Mouse (Mus musculus) liver, embryonic 16.5 days (tissue): ENCODE results near the gene Olfr1385. TPM values are rescaled to one million over a fixed set of nuclear protein-coding genes. Genes with fewer than 3 reads are reported as not detected.
"Not testable (repeated sequence)": the region's sequence is repeated elsewhere in the genome, so short reads cannot be mapped to it uniquely, and the experiment has no call there.

Source experiments
- ATAC-seq: fragments of 200-750 bp; cut with Nextera tagmentation; 2 replicates; pipeline ENCODE4 v1.8.0; 2017; ENCODE audit warnings: low read depth, mild to moderate bottlenecking, moderate number of reproducible peaks, moderate library complexity
- H3K27ac ChIP-seq: fragments of 300-500 bp; sonication (generic); 2 replicates; pipeline ENCODE4 v1.5.1; 2014; ENCODE audit warnings: mild to moderate bottlenecking, low read length
- H3K27me3 ChIP-seq: fragments of 300-500 bp; sonication (generic); 2 replicates; pipeline ENCODE4 v1.6.1; 2014; ENCODE audit warnings: low read depth, low read length, mixed read lengths; ENCODE audit not compliant: control insufficient read depth, insufficient read depth
- H3K36me3 ChIP-seq: fragments of 300-500 bp; sonication (generic); 2 replicates; pipeline ENCODE4 v1.6.1; 2014; ENCODE audit warnings: mild to moderate bottlenecking; ENCODE audit not compliant: control insufficient read depth, insufficient read depth
- H3K4me1 ChIP-seq: fragments of 300-500 bp; sonication (generic); 2 replicates; pipeline ENCODE4 v1.6.1; 2014; ENCODE audit warnings: low read depth, low read length, mixed read lengths; ENCODE audit not compliant: control insufficient read depth
- H3K4me2 ChIP-seq: fragments of 300-500 bp; sonication (generic); 2 replicates; pipeline ENCODE4 v1.6.1; 2014; ENCODE audit warnings: low read depth, low read length, mixed read lengths
- H3K4me3 ChIP-seq: fragments of 300-500 bp; sonication (generic); 2 replicates; pipeline ENCODE4 v1.5.1; 2014; ENCODE audit warnings: low read depth, mild to moderate bottlenecking, low read length
- H3K9ac ChIP-seq: fragments of 300-500 bp; sonication (generic); 2 replicates; pipeline ENCODE4 v1.6.1; 2014; ENCODE audit warnings: low read depth, low read length
- H3K9me3 ChIP-seq: fragments of 300-500 bp; sonication (generic); replicated peaks from 2 replicates; pipeline ENCODE4 v1.6.1; 2016; ENCODE audit warnings: low read length; ENCODE audit not compliant: control insufficient read depth
- WGBS: fragments of 180-500 bp; shearing (Covaris S2); extraction: QIAGEN DNeasy Blood & Tissue Kit; methylation state at CpG from one replicate; pipeline ENCODE4 v1.1.7; 2014; ENCODE audit not compliant: insufficient replicate concordance; 5-methylcytosine and 5-hydroxymethylcytosine counted together
- polyA plus RNA-seq: library from polyadenylated mRNA; unstranded; fragments of >200 nt; fragmentation: Nextera tagmentation; extraction: Ambion mirVana; gene quantifications from 2 replicates; pipeline ENCODE4 v1.2.1, GENCODE M21; 2015

Gene Olfr1385
- not detected in 2 replicates for polyA plus RNA-seq

GRCm38 (mm10) chr11:49488770-49489169 lies at the start of gene Olfr1385:
Olfr1385 (plus strand) TSS chr11:49489070.
- WGBS, result 27% methylated on average over 1 of the region's 1 CpGs
- not testable (repeated sequence) for H3K4me3 ChIP-seq, H3K27me3 ChIP-seq, H3K36me3 ChIP-seq, ATAC-seq, H3K4me2 ChIP-seq, H3K9me3 ChIP-seq, H3K27ac ChIP-seq, H3K4me1 ChIP-seq, H3K9ac ChIP-seq

- no peaks in the 10 kb centered on the region for H3K27me3 ChIP-seq
- no peaks in the 10 kb centered on the region for H3K36me3 ChIP-seq
- WGBS, result 34% methylated on average over 1 of the region's 1 CpGs
- H3K4me1 ChIP-seq, result no peaks in the 10 kb centered on the region
- no peak within 1 kb of the TSS for H3K4me3 ChIP-seq
- H3K4me2 ChIP-seq, result no peak within 1 kb of the TSS
- no peak within 1 kb of the TSS for H3K27ac ChIP-seq
- no peak for ATAC-seq
- no peaks in the 10 kb centered on the region for H3K9me3 ChIP-seq
- H3K9ac ChIP-seq, result no peak within 1 kb of the TSS
Measured at GRCm38 (mm10) chr11:49455043-49455442, 33.8 kb upstream of the Olfr1385 start, which contains the start of gene Olfr1387. Olfr1387 (plus strand) TSS chr11:49455343.

GRCm38 (mm10) chr11:49464746-49465145 lies 24.1 kb upstream of the Olfr1385 start, which contains the start of gene Olfr1386:
Olfr1386 (plus strand) TSS chr11:49465046.
- ATAC-seq, H3K27ac ChIP-seq, H3K4me1 ChIP-seq, H3K4me3 ChIP-seq, H3K9me3 ChIP-seq, H3K36me3 ChIP-seq, H3K27me3 ChIP-seq, H3K4me2 ChIP-seq, H3K9ac ChIP-seq: not testable (repeated sequence)
- WGBS, result 55% methylated on average over 2 of the region's 3 CpGs

GRCm38 (mm10) chr11:49485973-49486372 lies 2.9 kb upstream of the Olfr1385 start:
- Histone ChIP-seq H3K27ac (no peak overlapping the region), H3K9me3 (no peaks in the 10 kb centered on the region), H3K36me3 (no peaks in the 10 kb centered on the region), H3K9ac (no peak overlapping the region), H3K4me1 (no peaks in the 10 kb centered on the region), H3K4me2 (no peak overlapping the region), H3K4me3 (no peak overlapping the region), H3K27me3 (no peaks in the 10 kb centered on the region)
- 30% methylated on average over 4 of the region's 4 CpGs for WGBS
- no peak for ATAC-seq

GRCm38 (mm10) chr11:49518086-49518485 lies 29.2 kb downstream of the Olfr1385 start:
- Histone ChIP-seq H3K36me3 (no peaks in the 10 kb centered on the region), H3K4me1 (no peaks in the 10 kb centered on the region), H3K4me3 (no peak overlapping the region), H3K9ac (no peak overlapping the region), H3K4me2 (no peak overlapping the region), H3K27ac (no peak overlapping the region), H3K9me3 (no peaks in the 10 kb centered on the region), H3K27me3 (no peaks in the 10 kb centered on the region)
- WGBS, result 35% methylated on average over 5 of the region's 5 CpGs
- ATAC-seq, result no peak

GRCm38 (mm10) chr11:49519348-49519747 lies 30.5 kb downstream of the Olfr1385 start, which contains the start of gene Olfr1383:
Olfr1383 (plus strand) TSS chr11:49519648.
- Histone ChIP-seq H3K4me2 (no peak within 1 kb of the TSS), H3K4me3 (no peak within 1 kb of the TSS)
- no peak for ATAC-seq

GRCm38 (mm10) chr11:49527947-49528346 lies 39.1 kb downstream of the Olfr1385 start, which contains the start of gene Olfr1382:
Olfr1382 (plus strand) TSS chr11:49528247.
- Histone ChIP-seq H3K36me3 (no peaks in the 10 kb centered on the region), H3K4me2 (no peak within 1 kb of the TSS), H3K27me3 (no peaks in the 10 kb centered on the region), H3K4me1 (no peaks in the 10 kb centered on the region), H3K9me3 (no peaks in the 10 kb centered on the region), H3K4me3 (no peak within 1 kb of the TSS), H3K9ac (no peak within 1 kb of the TSS), H3K27ac (no peak within 1 kb of the TSS)
- ATAC-seq, result no peak
- WGBS, result 58% methylated on average over 3 of the region's 3 CpGs

More at GRCm38 (mm10) chr11:49519348-49519747, 30.5 kb downstream of the Olfr1385 start, which contains the start of gene Olfr1383:
- H3K27ac ChIP-seq, result no peak within 1 kb of the TSS
- H3K9ac ChIP-seq, result no peak within 1 kb of the TSS
- H3K4me1 ChIP-seq, result no peaks in the 10 kb centered on the region
- no peaks in the 10 kb centered on the region for H3K9me3 ChIP-seq
- no peaks in the 10 kb centered on the region for H3K36me3 ChIP-seq
- H3K27me3 ChIP-seq, result no peaks in the 10 kb centered on the region

GRCm38 (mm10) chr11:49532761-49533160 lies 43.9 kb downstream of the Olfr1385 start:
- no peak overlapping the region for H3K4me3 ChIP-seq

GRCm38 (mm10) chr11:49536631-49537030 lies 47.8 kb downstream of the Olfr1385 start:
- not testable (repeated sequence) for H3K36me3 ChIP-seq, H3K4me3 ChIP-seq, H3K4me2 ChIP-seq, H3K4me1 ChIP-seq, ATAC-seq, H3K9ac ChIP-seq, H3K27me3 ChIP-seq, H3K27ac ChIP-seq, H3K9me3 ChIP-seq
- 56% methylated on average over 2 of the region's 2 CpGs for WGBS

More at GRCm38 (mm10) chr11:49532761-49533160, 43.9 kb downstream of the Olfr1385 start:
- Histone ChIP-seq H3K4me2 (no peak overlapping the region), H3K4me1 (no peaks in the 10 kb centered on the region), H3K27ac (no peak overlapping the region), H3K36me3 (no peaks in the 10 kb centered on the region), H3K27me3 (no peaks in the 10 kb centered on the region), H3K9ac (no peak overlapping the region), H3K9me3 (no peaks in the 10 kb centered on the region)
- ATAC-seq, result no peak
